8 mouse cellular contexts compared by ENCODE assay signal in the genomic region with DNA sequence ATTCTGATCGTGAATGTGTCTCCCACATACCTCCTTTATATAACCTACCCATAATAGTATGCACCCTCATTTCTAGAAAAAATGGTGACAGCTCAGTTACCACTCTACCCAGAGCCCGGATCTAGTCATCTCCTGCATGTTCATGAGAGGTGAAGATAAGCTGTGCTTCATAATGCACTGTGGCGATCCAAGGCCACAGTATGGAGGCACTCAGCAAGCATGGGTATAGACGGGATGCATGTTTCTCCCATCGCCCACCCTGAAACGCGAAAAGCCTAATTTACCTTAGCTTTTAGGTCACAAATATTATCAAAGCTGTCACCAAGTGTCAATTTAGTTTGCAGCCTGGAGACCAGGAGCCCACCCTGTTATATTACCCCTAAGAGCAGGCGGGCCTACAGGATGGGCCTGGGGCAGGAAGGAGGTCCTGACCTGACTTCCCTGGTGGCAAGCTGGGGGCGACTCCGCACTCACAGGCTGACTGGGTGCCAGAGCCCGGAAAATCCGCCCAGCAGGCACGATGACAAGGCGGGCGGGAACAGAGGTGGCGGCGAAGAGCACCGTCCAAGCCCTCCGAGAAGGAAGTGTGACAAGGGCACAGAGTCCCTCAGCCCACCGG. TPM values are rescaled to one million over a fixed set of nuclear protein-coding genes. Genes with fewer than 3 reads are reported as not detected.
DNase-seq lines count a peak whose midpoint lies in the region; ATAC-seq and TF ChIP-seq lines count a peak whose summit lies in the region.

No protein-coding gene starts in this region.

- peak overlapping the region; percentile 77 for H3K4me3 ChIP-seq in cerebellum, adult 2 months (replicated peaks; ENCODE audit: insufficient read depth, low read depth, low read length)
- H3K4me3 ChIP-seq in spleen, adult 2 months (ENCODE audit: extremely low read depth, insufficient read depth, insufficient read length): peak overlapping the region; percentile 99
- H3K4me3 ChIP-seq in forebrain, postnatal 0 days (ENCODE audit: low read depth, low read length): peak overlapping the region; percentile 96
- peak overlapping the region; percentile 98 for H3K4me3 ChIP-seq in limb, embryonic 10.5 days
- H3K4me3 ChIP-seq in myocyte: peak overlapping the region; percentile 72

- ATAC-seq in forebrain, postnatal 0 days: peak; percentile 69

- H3K79me2 ChIP-seq in myocyte (ENCODE audit: control insufficient read depth, insufficient read depth): peaks cover 25% of the 10 kb centered on the region

- H3ac ChIP-seq in myocyte (ENCODE audit: control insufficient read depth, insufficient read length): peak overlapping the region; percentile 65

- H3K4me2 ChIP-seq in forebrain, postnatal 0 days (ENCODE audit: low read depth): peak overlapping the region; percentile 90
- peak overlapping the region; percentile 66 for H3K4me2 ChIP-seq in myocyte (ENCODE audit: low read depth)

- TF ChIP-seq CTCF in cerebellum, adult 2 months (IDR thresholded peaks at IDR 0.05; ENCODE audit: borderline replicate concordance, insufficient read depth, low read depth, low read length): no peak
- TF ChIP-seq CTCF in spleen, adult 2 months (IDR thresholded peaks at IDR 0.05; ENCODE audit: extremely low read depth, insufficient read depth, insufficient read length, insufficient replicate concordance): no peak
- peak; percentile 6; the same call in 1 of the 2 replicates for TF ChIP-seq CTCF in forebrain, postnatal 0 days (IDR thresholded peaks at IDR 0.05; ENCODE audit: low read depth)

- H3K27me3 ChIP-seq in cerebellum, adult 2 months (ENCODE audit: control insufficient read depth, insufficient read depth, low read length): no peaks in the 10 kb centered on the region
- H3K27me3 ChIP-seq in spleen, adult 2 months (ENCODE audit: control insufficient read depth, insufficient read depth, low read length): no peaks in the 10 kb centered on the region
- H3K27me3 ChIP-seq in forebrain, postnatal 0 days (ENCODE audit: insufficient read depth, low read length): no peaks in the 10 kb centered on the region
- H3K27me3 ChIP-seq in limb, embryonic 10.5 days (ENCODE audit: low read depth, poor library complexity, severe bottlenecking): no peaks in the 10 kb centered on the region
- H3K27me3 ChIP-seq in myocyte (ENCODE audit: control insufficient read depth, insufficient read depth, insufficient read length): no peaks in the 10 kb centered on the region

- H3K4me1 ChIP-seq in cerebellum, adult 2 months (ENCODE audit: control insufficient read depth, insufficient read depth, low read length): peaks cover 2% of the 10 kb centered on the region; the same call in 1 of the 2 replicates
- H3K4me1 ChIP-seq in spleen, adult 2 months (ENCODE audit: control insufficient read depth, insufficient read depth, insufficient read length): peaks cover 5% of the 10 kb centered on the region
- H3K4me1 ChIP-seq in forebrain, postnatal 0 days (ENCODE audit: insufficient read depth): peaks cover 13% of the 10 kb centered on the region; the same call in 1 of the 2 replicates
- H3K4me1 ChIP-seq in limb, embryonic 10.5 days: peaks cover 14% of the 10 kb centered on the region

- H3K9ac ChIP-seq in forebrain, postnatal 0 days: peak overlapping the region; percentile 78

- no peak for DNase-seq in cerebellum, adult 2 months
- no peak for DNase-seq in cerebellum, postnatal 36 days
- DNase-seq in spleen, adult 2 months (ENCODE audit: low read depth in 1 of 2, low spot score in 2 of 2): peak in 1 of 2 experiments; percentile 17
- no peak for DNase-seq in spleen, postnatal 10 days (ENCODE audit: low spot score in 2 of 2)
- DNase-seq in forebrain, postnatal 0 days: no peak
- DNase-seq in limb, embryonic 10.5 days (ENCODE audit: low spot score): no peak
- DNase-seq in B cell, adult 2 months: no peak

- no peaks in the 10 kb centered on the region for H3K9me3 ChIP-seq in forebrain, postnatal 0 days (ENCODE audit: low read length)
- no peaks in the 10 kb centered on the region for H3K9me3 ChIP-seq in limb, embryonic 10.5 days (replicated peaks)

- WGBS in cerebellum, adult 2 months: under 1% methylated on average over 20 of the region's 20 CpGs
- under 1% methylated on average over 20 of the region's 20 CpGs for WGBS in spleen, adult 2 months
- WGBS in forebrain, postnatal 0 days: 4% methylated on average over 20 of the region's 20 CpGs
- WGBS in limb, embryonic 10.5 days: 4% methylated on average over 20 of the region's 20 CpGs

- no peaks in the 10 kb centered on the region for H3K36me3 ChIP-seq in spleen, adult 2 months (ENCODE audit: control insufficient read depth, insufficient read depth, low read length)
- no peaks in the 10 kb centered on the region for H3K36me3 ChIP-seq in forebrain, postnatal 0 days (ENCODE audit: insufficient read depth)
- peaks cover 3% of the 10 kb centered on the region for H3K36me3 ChIP-seq in limb, embryonic 10.5 days
- no peaks in the 10 kb centered on the region for H3K36me3 ChIP-seq in myocyte (ENCODE audit: control insufficient read depth, insufficient read depth)

- TF ChIP-seq POLR2A in cerebellum, adult 2 months (IDR thresholded peaks at IDR 0.05; ENCODE audit: borderline replicate concordance, insufficient read depth, low read length): no peak
- TF ChIP-seq POLR2A in spleen, adult 2 months (IDR thresholded peaks at IDR 0.05; ENCODE audit: low read depth, low read length): no peak
- TF ChIP-seq POLR2A in myocyte (IDR thresholded peaks at IDR 0.05; ENCODE audit: insufficient read length, low read depth): no peak

- H3K27ac ChIP-seq in cerebellum, adult 2 months (ENCODE audit: insufficient read depth, low read length): peak overlapping the region; percentile 83
- H3K27ac ChIP-seq in spleen, adult 2 months (ENCODE audit: insufficient read depth, low read length): peak overlapping the region; percentile 97
- peak overlapping the region; percentile 82 for H3K27ac ChIP-seq in forebrain, postnatal 0 days (ENCODE audit: low read depth, low read length)
- H3K27ac ChIP-seq in limb, embryonic 10.5 days: peak overlapping the region; percentile 97

TF ChIP-seq in myocyte, 11 proteins besides CTCF, POLR2A, EP300 and RAD21:
- TF ChIP-seq POLR2AphosphoS2 (IDR thresholded peaks at IDR 0.05; ENCODE audit: insufficient read length, low read depth) (no peak), SRF (IDR thresholded peaks at IDR 0.05; ENCODE audit: control insufficient read depth, insufficient read length, low read depth) (no peak), MYOD1 (IDR thresholded peaks at IDR 0.05; ENCODE audit: control insufficient read depth in 1 of 3, insufficient read length in 2 of 3, low read depth in 2 of 3) (no peak), REST (IDR thresholded peaks at IDR 0.05; ENCODE audit: insufficient read depth, insufficient read length) (no peak), MAX (IDR thresholded peaks at IDR 0.05; ENCODE audit: low read depth) (no peak), TCF3 (IDR thresholded peaks at IDR 0.05; ENCODE audit: insufficient read length, low read depth) (no peak), CEBPB (IDR thresholded peaks at IDR 0.05; ENCODE audit: insufficient read depth, poor library complexity, severe bottlenecking) (no peak)

RNA-seq across cellular contexts. Expression of gene Cep83, which starts 0.5 kb away (rescaled TPM):
- 26.0 and 26.7 TPM in 2 replicates for polyA plus RNA-seq in cerebellum, adult 2 months (2012; rRNA removed)
- polyA plus RNA-seq in spleen, adult 2 months (2012; rRNA removed): 2.0 and 3.7 TPM in 2 replicates
- total RNA-seq in forebrain, postnatal 0 days (2014; rRNA removed): 24.4 and 28.4 TPM in 2 replicates
- polyA plus RNA-seq in forebrain, postnatal 0 days (2015; fragmentation: Nextera tagmentation; extraction: Ambion mirVana): 15.2 and 17.9 TPM in 2 replicates
- polyA plus RNA-seq in limb, embryonic 10.5 days (2016; fragmentation: Nextera tagmentation; extraction: Ambion mirVana): 16.7 and 17.5 TPM in 2 replicates
- polyA plus RNA-seq in myocyte (2012; fragmentation: generic; extraction: Trizol): 6.4 TPM
